Mouse (Mus musculus): ENCODE data around the gene Psap.
"Not testable (repeated sequence)": the region's sequence is repeated elsewhere in the genome, so short reads cannot be mapped to it uniquely, and the experiment has no call there.

Psap gene

DNA sequence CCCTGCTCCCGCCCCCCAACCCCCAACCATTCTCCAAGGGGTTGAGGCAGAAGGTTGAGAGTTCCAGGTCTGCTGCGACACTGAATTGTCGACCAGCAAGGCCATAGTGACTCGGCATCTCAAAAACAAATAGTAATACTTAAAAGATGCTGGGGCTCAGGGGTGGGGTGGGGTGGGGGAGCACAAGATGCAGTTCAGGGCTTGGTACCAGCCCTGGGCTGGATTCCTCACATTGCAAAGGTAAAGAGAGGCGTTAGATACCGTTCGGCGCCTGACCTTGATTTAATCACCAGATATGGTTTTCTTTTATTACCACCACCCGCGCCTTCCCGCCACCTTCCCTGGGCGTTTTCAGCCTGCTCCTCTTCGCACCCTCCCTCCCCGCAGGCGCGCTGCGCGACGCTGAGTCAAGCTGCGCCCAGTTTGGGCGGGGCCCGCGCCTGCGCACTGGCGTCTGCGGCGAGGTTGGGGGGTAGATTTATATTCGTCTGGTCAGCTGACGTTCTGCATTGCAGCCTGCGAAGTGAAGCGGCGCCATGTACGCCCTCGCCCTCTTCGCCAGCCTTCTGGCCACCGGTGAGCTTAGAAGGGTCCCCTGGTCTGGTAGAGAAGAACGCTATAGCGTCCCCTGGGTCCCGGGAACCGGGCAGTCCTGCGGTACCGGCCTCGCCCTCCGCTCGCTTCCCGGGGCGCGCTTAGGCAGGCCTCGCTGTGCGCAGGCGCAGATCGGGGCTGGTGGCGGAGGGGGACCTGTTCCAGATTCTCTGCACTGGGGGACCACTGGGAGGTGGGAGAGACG is at the start of gene Psap:
Gene Psap, plus strand, starts transcription at position 421 of the 799 bp plus-strand sequence.
- peak; percentile 92 to 96 for DNase-seq

DNA sequence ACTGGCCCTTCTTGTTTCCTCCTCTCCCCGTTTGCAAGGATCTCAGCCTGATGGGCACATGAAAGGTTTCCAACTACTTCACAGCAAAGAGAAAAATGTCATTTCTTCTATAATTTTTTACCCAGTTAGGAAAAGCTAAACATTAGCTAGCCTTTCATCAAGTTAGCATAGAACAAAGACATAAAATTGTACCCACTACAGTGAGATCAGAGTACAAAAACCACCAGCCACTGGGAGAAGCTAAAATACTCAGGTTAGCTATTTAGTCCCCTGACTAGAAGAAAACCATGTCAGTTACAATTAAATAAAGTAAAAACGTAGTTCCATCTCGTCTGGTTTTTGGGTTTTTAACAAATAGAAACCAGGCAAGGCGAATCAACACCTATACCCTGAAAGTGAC is 49.8 kb upstream of the Psap start:
- no peak for DNase-seq

DNA sequence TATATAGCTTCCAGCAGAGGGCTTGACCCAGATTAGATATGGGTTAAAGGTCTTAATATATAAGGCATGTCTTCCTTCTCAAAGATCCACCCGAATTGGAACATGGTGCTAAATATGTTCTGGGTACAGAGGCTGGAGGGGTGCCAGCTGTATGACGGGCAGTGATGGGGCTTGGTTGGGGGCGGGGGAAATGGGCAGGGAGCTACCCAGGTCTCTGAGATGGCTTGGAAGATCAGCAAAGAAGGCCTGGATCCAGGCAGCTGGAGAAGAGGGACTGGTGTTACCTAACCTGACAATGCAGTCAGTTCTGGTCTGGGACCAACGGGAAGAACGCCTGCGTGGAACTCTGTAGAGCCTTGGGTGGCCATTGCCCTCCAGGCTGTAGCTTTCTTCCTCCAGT is 48.3 kb upstream of the Psap start:
- DNase-seq, result peak in 1 of 2 experiments; percentile 60

DNA sequence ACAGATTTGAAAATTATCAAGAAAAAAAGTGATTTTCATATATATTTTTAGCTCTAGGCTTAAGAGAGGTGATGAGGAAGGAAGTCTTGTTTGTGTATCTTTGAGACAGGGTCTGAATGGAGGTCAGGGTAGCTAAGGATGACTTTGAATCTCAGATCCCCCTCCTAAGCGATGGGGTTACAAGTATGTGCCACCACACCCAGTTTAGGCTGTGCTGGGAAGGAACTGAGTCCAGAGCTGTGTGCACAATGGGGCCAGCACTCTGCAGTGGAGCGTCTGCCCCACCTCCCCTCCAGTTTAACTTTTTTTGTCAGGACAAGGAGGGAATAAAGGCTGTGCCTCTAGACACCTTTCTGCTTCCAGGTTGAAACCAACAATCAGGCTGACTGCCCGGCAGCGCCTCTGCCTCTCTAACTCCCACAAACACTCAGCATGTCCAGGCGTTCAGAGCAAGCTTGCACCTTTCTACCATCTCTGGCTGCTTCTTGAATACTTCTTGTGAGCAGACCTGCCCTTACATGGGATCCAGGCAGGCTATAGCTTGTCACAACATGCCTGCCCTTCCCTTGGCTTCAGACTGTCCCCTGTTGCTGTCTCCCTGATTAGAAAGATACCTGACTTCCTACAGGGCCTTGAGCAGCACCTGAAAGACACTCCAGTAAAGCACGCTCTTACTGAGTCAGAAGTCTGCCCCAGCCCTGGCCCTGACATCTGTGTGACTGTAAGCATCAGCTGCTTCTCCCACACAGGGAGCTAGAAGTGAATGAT is 46.9 kb upstream of the Psap start:
- no peak for DNase-seq

DNA sequence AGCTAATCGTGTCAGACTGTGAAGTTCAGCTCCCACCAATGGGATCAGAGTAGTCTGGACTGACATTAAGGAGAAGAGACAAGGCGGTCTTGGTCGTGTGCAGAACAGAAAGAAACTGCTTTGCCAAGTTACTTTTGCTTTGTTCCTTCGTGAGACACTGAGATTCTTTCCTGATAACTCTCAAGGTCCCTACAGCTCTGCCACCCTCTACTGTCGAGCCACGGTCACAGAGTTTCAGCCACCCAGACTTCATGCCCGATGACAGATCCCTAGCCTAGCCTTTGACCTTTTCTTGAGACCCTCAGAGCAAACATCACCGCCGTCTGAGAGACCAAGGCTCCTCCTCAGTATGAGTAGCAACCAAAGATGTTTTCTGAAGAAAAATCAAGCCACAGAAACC is 43.4 kb upstream of the Psap start:
- no peak for DNase-seq

DNA sequence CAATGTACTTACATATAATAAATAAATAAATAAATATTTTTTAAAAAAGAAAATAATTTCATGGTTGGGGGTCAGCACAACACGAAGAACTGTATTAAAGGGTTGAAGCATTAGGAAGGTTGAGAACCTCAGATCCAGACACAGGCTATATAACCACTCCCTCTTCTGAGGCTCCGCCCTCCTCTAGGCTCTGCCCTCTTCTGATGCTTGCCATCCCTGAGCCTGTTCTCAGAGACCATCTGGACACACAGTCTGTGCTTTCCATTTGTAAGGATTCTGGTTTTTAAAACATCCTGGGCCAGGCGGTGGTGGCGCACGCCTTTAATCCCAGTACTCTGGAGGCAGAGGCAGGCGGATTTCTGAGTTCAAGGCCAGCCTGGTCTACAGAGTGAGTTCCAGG is 41.6 kb upstream of the Psap start:
- not testable (repeated sequence) for DNase-seq

DNA sequence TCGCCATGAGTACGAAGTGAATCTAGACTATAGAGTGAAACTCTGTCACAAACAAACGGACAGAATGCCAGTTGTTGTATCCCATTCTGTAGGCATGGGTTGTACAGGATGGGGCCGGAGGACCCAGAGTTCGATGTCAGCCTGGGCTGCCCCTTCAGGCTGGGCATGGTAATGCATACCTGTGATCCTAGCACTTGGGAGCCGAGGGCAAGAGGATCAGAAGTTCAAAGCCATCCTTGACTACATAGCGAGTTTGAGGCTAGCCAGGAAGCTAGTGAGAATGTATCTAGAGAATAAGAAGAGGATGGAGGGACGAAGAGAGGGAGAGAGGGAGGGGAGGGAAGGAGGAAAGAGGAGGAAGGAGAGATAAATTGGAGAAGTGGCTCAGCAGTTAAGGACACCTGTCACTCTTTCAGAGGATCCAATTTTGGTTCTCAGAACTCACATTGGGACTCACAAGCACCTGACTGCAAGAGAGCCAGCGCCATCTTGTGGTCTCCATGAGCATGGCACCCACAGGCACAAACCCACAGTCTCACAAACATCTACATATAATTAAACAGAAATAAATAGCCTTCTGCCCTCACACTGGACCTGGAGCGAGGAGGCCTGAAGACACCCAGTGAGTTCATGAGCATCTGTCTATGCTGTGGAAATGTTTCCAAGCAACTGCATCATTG is 39.8 kb upstream of the Psap start:
- DNase-seq, result peak; percentile 78 to 80

DNA sequence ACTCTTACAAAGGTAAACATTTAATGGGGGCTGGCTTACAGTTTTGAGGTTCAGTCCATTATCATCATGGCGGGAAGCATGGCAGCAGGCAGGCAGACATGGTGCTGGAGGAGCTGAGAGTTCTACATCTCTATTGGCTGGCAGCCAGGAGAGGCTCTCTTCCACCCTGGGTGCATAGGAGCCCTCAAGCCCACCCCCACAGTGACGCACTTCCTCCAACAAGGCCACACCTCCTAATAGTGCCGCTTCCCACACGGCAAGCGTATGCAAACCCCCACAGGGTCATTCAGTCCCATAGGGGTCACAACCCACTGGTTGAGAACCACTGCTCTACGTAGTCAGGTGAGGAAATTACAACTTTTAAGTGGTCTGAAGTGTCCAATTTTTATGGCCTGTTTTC is 37.0 kb upstream of the Psap start:
- DNase-seq, result no peak

DNA sequence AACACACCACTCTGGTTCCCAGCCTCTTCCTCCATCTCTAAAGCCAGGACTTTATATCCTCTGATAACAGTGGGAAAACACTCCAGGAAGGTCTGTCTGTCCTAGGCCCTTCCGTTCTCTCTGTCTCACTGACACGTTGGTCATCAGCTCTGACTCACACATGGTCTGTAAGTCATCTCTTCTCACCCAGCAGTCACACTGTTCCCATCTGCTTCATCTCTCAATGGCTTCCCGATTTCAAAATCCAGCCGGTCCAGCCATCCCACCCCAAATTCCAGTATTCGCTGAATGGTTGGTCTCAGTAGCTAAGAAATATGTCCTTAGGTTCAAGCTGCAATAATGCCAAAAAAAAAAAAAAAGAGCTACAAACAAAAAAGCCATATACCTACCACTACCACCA is 33.5 kb upstream of the Psap start:
- no peak for DNase-seq

DNA sequence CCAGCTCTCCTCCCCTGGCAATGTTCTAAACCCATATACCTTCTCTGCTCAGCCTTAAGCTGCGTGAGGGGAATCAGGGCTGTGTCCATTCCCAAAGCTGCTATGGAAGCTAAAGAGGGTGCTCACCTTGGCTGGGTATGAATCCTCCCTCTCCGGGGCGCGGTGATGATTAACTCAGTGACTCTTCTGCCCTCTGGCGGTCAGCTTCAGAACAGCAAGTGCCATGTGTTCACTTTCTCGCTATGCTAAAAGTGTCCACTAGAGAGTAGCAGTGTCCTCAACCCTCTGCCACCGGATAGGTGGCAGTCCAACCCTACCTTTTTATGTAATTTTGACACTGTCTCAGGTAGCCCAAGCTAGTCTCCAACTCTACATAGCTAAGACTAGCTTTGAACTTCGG is 32.4 kb upstream of the Psap start:
- peak; percentile 86 to 98 for DNase-seq

DNA sequence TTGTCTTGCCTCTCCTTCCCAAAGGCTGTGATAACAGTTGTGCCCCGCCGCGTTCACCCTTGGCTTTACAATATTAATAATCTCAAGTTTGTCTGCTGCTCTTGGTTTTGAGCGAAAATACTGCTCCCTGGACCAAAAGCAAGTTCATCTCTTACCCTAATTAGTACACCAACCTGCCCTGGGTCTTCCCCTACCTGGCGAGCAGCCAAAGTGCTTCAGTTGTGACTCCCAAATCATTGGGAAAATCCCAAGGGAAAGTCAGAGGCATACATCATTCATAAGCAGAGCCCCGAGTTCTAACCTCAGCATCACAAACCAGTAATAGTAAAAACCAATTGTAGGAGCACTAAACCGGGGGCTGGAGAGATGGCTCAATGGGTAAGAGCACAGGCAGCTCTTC is 31.8 kb upstream of the Psap start:
- no peak for DNase-seq

DNA sequence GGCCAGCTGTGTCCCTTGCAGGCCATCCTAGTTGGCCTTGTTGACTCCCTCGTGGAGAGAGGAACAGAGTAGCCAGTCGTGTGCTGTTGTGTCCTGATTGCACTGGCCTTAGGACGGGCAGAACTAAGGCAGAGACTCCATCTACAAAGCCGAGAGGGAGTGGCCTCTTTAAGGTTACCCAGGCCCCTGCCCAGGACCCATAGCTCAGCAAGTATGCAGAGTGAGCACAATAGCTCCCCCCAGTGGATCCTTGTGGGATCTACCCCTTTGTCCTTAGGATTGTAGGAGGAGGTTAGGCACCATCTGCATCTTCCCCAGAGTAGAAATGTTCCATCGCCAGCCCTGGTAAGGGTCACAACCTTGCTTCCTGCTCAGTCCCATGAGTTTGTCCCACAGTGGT is 30.9 kb upstream of the Psap start:
- peak; percentile 64 to 73 for DNase-seq

DNA sequence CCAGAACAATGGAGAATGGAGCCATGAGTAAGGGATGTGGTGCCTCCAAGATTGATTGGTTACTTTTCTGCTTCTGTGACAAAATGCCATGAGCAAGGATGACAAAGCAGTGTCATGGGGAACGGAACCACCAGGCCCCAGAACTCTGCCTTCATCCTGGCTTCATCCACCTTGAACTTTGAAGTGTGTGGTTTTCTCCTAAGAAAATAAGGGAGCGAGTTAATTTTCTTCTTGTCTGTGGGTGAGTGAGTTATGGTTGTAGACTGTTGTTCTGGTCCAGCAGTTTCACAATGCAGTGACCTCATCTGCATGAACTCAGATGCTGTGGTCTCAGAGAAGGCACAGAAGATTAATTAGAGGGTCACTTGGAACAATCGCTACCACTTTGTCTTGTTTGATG is 29.1 kb upstream of the Psap start:
- DNase-seq, result peak in 1 of 2 experiments; percentile 19

DNA sequence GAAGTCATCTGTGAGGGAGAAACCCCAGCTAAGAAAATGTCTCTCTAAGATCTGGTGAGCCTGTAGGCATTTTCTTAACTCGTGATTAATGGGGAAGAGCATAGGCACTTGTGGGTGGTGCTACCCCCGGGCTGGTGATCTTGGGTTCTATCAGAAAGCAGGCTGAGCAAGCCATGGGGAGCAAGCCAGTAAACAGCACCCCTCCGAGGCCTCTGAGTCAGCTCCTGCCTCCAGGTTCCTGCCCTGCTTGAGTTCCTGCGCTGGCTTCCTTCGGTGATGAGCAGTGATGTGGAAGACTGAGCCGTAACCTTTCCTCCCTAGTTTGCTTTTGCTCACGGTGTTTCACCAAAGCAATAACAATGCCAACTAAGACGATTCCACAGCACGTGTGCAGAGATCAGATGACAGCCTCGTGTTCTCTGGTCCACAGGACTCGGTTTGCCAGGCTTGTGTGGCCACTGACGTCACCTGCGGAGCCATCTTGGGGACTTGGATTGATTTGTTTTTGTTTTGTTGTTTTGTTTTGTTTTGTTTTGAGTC is 26.9 kb upstream of the Psap start:
- peak; percentile 63 to 77 for DNase-seq

DNA sequence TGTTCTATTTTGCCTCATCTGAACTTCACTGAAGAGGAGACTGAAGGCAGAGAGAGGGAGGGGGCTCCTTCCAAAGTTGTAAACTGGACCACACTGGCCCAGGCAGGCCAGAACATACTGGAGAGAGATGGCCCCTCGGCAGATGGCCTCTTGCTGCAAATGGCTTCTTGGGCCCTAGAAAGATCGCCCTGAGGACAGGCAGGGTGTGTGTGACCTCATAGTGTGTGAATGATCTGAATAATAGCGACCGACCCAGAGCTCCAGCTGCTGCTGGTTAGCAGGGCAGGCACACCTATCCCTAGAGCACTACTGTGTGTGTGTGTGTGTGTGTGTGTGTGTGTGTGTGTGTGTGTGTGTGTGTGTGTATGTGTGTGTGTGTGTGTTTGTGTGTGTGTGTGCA is 25.2 kb upstream of the Psap start:
- no peak for DNase-seq

DNA sequence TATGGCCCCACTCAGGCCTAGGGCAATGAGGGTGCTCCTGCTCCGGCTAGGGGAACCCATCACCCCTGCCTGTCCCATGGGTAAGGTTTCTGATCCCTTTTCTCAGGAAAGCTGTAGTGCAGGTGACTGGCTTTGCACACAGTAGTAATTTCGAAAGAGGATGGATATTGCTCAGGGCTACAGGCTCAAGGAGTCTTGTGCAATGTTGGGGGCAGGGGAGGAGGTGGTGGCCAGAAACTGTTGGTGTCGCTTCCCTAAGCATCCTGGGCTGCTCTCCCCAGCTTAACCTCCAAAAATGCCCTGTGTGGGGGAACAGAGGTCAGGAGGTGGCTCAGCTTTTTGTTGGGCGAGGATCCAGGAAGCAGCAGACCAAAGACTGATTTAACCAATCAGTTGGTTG is 24.8 kb upstream of the Psap start:
- DNase-seq, result peak in 1 of 2 experiments; percentile 31

DNA sequence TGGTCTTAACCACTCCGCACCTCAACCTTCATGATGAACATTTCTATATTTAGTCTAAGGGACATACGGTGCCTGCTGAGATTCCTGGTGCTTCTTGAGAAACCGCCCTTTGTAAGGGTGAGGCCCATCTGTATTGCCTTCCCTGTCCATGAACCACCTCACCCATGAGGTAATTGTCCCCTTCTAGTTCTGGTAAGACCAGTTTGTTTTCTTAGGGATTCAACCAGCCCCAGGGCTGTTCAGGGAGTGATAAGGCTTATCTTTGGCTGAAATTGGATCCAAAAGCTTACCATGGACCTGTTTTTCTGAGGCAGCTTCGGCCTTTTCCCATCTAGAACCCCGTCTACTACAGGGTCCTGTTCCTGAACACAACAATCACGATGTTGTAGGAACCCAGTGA is 21.3 kb upstream of the Psap start:
- DNase-seq, result no peak

DNA sequence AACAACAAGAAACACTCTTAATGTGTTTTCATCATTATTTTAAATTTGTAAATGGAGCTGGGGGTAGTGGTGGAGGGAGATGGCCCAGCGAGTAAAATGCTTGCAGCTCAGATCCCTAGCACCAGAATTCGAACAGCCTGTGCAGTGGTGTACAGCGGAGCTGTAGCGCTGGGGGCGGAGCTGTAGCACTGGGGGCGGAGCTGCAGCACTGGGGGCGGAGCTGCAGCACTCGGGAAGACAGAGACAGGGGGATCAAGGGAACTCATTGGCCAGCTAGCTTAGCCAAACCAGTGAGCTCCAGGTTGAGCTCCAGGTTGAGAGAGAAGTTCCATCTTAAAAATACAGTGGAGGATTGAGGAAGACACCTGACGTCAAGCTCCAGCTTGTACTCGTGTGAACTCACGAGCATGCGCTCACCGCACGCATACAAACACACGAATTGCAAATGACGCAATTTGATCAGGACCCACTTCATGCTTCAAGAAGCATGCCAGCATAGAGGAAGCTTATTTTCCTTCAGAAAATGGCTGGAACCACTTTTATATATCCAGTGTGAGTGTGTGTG is 20.1 kb upstream of the Psap start:
- no peak for DNase-seq

DNA sequence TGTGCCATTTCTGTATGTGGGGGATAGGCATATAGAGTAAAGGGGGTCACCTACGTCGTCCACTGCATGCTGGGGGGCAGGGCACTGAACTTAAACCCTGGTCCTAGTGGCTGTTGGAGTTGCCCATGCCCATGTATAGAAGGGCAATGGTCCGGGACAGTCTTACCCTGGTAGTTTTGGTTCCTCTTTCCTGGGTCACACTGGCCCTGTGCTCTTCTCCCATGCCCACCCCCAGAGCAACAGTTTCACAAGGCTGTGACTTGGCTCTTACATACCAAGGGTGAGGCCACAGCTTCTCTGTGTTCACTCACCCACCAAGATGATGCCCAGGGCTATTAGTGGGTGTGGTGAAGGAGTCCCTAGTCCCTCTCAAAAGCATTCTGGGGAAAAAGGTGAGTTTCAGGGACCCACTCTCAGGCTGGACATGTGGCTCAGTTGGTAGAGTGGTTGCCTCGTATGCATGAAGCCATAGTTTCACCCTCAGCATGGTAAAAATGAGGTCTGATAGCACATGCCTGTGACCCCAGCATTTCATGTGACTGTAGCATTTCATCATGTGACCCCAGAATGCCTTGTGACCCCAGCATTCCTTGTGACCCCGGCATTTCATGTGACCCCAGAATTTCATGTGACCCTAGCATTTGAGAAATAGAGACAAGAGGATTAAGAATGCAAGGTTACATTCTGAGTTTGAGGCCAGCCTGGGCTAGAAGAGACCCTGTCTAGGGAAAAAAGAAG is 16.7 kb upstream of the Psap start:
- DNase-seq, result no peak

DNA sequence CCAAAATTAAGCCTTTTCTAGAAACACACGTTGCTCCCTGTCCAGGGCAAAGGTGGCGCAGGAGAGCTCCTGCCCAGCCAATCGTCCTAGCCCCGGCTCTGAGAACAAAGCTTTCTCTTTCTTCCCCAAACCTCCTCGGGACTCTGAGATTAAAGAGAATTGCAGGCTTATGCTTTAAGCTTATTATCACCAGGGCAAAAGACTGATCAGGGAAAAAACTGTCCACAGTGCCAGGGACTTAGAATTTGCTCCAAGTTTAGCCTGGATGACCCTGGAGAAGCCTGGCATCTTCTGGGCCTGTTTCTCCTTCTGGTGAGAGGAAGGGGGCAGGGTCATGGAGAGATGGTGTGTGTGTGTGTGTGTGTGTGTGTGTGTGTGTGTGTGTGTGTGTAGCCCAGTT is 15.9 kb upstream of the Psap start:
- DNase-seq, result no peak

DNA sequence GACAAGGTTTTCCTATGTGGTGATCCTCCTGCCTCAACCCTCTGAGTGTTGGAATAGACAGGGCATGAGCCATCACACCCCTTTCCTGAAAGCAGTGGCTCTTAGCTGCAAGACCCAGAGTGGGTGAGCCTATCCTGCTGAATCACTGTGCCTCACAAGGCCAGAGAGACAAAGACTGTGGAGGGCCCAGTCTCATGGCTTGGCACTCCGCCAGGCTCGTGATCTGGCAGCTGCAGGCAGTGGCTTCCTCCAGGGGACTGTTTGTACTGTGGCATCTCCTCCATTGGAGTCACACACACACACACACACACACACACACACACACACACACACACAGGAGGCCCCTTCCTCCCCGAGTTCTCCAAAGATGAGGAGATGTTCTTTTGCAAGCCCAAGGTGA is 15.0 kb upstream of the Psap start:
- peak; percentile 94 to 96 for DNase-seq

DNA sequence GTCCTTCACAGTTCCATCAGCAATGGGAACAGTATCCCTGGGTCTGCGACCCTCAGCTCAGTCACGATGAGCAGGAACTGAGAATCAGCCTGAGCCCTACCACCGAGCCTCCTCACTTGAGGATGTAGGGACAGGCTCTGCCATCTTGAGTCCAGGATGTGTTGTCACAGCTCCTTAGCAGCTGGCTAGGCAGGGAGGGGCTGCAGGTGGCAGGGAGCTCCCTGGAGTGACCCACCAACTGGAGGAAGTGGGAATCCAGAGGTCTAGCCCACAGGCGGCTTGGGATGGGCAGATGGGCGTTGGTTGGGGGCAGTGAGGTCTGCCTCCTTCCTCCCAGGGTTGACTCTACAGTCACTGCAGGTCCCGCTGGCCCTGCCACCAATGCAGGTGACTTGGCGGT is 14.1 kb upstream of the Psap start:
- DNase-seq, result no peak
